Mouse (Mus musculus): ENCODE data around the gene Sez6l. TPM values are rescaled to one million over a fixed set of nuclear protein-coding genes. Genes with fewer than 3 reads are reported as not detected.

Sez6l gene
- polyA plus RNA-seq, 1 experiment from 2014 or later = 0.10 TPM

Other genes with a start within 250 kb of the Sez6l start
- gene Srrd, start 234.1 kb downstream of the Sez6l start, polyA plus RNA-seq (2014; fragmentation: Nextera tagmentation; extraction: Ambion mirVana) = 24.5 and 27.3 TPM in 2 replicates
- 19.3 and 21.4 TPM in 2 replicates for gene Hps4, start 234.1 kb downstream of the Sez6l start, polyA plus RNA-seq (2014; fragmentation: Nextera tagmentation; extraction: Ambion mirVana)
- gene Gm6583, start 221.2 kb downstream of the Sez6l start, polyA plus RNA-seq (2014; fragmentation: Nextera tagmentation; extraction: Ambion mirVana) = 0.25 and 0.40 TPM in 2 replicates
- 4.8 and 5.4 TPM in 2 replicates for gene Asphd2, start 182.3 kb downstream of the Sez6l start, polyA plus RNA-seq (2014; fragmentation: Nextera tagmentation; extraction: Ambion mirVana)
- gene Gm6588, start 127.8 kb downstream of the Sez6l start, polyA plus RNA-seq (2014; fragmentation: Nextera tagmentation; extraction: Ambion mirVana) = not detected in 2 replicates